Mouse (Mus musculus): ENCODE results near the gene Ribc1. TPM values are rescaled to one million over a fixed set of nuclear protein-coding genes. Genes with fewer than 3 reads are reported as not detected.

Ribc1 gene
- total RNA-seq (2015; ENCODE audit: low replicate concordance) (2.5 and 5.4 TPM in 2 replicates), total RNA-seq (2017; ENCODE audit: low replicate concordance) (0.68 and 1.4 TPM in 2 replicates)

DNA sequence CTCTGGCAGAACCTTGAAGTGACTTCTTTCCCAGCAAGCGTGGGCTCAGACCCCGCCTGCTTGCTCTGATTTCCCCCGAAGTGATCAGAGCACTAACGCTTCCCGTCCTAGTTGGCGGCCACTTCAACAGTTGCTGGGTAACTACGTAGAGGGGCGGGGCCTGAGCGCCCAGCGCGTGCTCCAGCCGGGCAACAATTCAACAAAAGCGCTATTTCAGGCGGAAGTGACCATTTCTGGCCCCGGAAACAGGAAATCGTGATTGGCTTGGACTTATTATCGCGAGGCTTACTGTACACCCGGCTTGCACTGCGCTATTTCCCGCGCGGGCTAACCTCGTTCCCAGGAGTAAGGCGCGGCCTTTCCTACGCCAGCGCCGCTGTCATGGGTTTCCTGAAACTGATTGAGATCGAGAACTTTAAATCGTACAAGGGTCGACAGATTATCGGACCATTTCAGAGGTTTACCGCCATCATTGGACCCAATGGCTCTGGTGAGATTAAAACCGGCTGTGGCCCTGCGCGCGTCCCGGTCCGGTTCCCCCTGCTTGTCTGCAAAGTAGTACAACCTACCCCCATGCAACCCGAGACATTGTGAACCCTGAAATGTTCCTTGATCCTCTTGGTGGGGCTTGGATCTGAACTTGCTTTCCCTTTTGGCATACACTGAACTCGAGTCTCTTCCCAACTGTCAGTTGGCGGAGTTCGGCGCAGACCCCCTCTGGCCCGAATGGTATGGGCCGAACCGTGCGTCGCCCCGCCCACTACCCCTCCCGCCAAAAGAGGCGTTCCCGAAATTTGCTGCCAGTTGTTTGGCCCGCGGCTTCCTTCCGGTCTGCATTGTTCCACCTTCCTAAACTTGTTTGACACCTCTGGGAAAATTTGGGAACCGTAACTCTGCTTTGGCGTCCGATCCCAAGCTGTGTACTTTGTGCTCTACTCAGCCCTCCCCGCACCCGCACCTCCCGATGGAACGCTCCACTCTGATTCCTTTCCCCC, at the start of gene Ribc1, which contains the start of gene Smc1a:
Ribc1 (minus strand) TSS at position 145 of the 995 bp plus-strand sequence.
Smc1a (plus strand) TSS at position 278 of the 995 bp plus-strand sequence.
- ATAC-seq (replicated peaks; ENCODE audit: low FRiP score, poor library complexity, severe bottlenecking), result peak; percentile 94

DNA sequence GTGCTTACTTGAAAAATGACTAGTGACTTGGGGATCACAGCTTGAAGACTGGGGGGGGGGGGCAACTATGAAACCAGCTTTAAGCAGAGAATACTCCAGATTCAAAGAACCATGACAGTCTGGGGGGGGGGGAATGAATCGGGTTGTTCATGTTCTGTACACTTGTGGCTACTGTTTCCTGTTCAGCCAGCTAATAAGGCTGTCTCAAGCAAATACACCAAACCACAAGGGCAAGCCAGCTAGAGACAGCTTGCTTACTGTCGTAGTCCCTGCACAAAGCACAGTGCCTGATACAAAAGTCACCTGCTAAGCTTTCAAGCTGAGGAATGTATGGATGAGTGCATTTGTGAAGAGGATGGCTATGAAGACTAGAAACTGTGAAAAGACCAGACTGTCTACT, 49.6 kb upstream of the Ribc1 start:
- no peak for ATAC-seq (replicated peaks; ENCODE audit: low FRiP score, poor library complexity, severe bottlenecking)

DNA sequence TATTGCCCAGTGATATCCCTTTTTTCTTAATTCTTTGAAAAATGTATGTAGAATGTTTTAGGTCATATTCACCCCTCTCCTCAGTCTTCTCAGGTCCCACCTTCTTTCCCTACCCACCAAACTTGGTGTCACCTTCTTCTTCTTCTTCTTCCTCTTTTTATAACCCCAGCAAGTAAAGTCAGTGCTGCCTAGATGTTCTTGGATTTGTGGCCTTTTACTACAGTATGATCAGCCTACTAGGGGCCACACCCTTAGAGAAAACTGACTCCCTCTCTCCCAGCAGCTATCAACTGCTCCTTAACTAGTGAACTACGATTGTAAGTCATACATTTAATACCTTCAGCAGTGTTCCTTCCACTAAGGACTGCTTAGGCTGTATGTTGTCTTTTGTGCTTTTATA, 38.0 kb upstream of the Ribc1 start:
- ATAC-seq (replicated peaks; ENCODE audit: low FRiP score, poor library complexity, severe bottlenecking), result no peak

DNA sequence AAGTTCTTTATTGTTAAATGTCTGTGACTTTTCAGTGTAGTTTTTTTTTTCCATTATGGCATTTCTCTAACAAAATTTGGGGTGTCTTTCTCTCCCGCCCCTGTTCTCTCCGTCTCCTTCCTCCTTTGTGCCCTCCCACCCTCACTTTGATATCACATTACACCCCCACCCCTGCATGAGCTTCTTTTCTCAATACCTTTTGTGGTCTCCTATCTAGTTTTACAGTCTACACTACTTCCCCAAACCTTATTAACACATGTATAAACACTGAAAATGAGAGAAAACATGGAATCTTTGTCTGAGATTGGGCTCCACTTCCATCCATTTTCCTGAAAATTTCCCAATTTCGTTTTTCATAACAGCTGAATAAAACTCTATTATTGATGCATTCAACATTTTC, 36.5 kb upstream of the Ribc1 start:
- ATAC-seq (replicated peaks; ENCODE audit: low FRiP score, poor library complexity, severe bottlenecking), result no peak

DNA sequence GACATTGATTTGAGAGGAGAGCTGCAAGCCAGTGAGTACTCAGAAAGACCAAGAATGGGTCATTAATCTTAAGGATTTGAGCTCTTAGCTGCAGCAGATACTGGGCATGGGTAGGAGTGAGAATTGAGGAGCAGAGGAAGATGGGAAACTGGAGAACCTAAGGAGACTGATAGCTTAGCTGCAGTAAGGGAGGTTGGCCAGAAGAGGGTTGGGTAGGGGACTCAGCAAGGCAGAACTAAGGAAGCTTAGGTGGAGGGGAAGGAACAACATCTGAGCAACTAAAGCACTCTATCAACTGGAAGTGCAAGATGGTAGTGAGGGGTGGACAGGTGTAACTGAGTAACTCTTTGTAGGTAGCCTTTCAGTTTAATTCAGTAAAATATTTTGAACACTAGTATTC, 31.1 kb upstream of the Ribc1 start:
- no peak for ATAC-seq (replicated peaks; ENCODE audit: low FRiP score, poor library complexity, severe bottlenecking)

DNA sequence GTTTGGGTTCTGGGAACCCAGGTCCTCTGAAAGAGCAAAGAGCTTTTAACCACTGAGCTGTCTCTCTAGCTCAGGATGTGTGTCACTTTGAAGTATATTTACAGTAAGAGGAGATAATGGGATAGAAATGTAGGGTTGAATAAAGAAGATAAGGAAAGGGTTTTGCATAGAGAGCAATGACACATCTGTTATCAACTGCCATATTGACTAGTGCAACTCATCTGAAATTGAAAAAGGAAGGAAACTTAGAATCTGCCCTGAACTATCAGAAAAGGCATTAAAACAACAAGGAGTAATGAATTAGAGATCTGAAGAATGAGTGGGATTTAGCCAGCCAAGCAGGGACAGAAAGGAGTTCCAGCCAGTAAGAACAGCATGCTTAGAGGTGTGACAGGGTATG, 23.8 kb upstream of the Ribc1 start:
- no peak for ATAC-seq (replicated peaks; ENCODE audit: low FRiP score, poor library complexity, severe bottlenecking)

DNA sequence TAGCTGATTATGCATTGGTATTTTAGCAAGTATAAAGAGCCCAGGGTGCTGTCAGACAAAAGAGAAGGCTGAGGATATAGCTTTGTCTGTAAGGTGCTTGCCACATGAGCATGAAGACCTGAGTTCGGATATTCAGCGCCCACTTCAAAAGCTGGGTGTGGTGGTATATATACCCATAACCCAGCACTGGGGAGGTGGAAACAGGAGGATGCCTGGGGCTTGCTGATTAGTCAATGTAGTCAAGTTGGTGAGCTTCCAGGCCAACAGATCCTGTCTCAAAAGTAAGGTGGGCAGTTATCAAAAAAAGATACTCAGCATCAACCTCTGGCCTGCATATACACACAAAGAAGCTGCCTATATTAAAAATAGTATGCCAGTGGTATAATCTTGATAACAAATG, 3.2 kb upstream of the Ribc1 start:
- ATAC-seq (replicated peaks; ENCODE audit: low FRiP score, poor library complexity, severe bottlenecking), result 0 out of 2 replicates have a peak, but pooled peaks have one; percentile 30

DNA sequence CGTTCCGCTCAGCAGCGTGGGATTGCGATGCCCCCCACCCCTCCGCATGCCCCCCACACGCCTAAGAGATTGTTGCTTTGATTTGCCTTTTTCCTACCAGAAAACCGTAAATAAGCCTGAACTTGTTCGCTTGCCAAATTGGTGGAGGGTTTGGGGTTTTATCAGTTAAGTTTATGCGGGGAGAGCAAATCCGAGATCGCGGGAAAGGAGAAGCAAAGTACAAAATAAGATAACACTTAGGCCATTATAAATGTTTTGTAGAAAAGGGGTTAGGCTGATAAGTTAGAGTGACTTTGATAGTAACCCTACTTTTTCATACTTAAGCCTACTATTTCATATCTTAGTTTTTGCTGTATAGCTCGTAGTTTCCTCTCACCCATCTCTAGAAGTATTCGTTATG, 1.1 kb upstream of the Ribc1 start:
- ATAC-seq (replicated peaks; ENCODE audit: low FRiP score, poor library complexity, severe bottlenecking), result no peak

DNA sequence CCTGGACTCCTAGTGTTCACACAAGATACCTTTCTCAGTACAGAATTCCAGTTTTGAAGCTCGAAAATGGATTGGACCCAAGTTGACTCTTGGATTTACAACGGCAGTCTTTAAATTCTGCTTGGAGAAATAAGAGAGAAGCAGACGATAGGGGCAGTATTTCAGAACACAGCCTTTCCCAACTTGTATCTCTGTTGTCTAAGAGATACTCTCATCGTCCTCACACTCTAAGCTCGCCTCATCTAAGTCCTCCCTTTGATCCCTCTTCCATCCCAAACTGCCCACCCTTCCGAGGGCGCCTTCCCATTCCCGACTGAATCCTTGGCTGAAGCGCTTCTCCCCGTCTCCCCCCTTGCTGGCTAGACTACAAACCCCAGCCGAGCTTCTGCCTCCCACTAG, 344 bp downstream of the Ribc1 start:
- ATAC-seq (replicated peaks; ENCODE audit: low FRiP score, poor library complexity, severe bottlenecking), result peak; percentile 26; the same call in 1 of the 2 replicates

DNA sequence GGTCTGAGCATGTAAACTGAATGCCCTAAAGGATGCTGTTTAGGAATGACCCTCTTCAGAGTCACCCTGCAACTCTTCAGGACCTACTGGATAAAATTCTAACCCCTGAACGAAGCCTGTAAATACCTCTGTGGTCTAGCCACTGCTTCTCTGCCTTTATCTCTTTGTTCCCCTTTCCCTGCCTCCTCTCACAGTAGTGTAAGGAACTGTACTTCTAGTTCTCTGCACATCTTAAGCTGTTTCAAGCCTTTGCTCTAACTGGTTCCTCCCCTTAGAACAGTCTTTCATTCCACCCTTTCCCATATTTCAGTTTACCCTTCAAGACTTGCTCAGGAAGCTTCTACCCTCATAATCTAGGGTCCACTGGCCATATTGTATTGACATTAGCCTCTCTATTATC, 8.2 kb downstream of the Ribc1 start:
- ATAC-seq (replicated peaks; ENCODE audit: low FRiP score, poor library complexity, severe bottlenecking), result no peak

DNA sequence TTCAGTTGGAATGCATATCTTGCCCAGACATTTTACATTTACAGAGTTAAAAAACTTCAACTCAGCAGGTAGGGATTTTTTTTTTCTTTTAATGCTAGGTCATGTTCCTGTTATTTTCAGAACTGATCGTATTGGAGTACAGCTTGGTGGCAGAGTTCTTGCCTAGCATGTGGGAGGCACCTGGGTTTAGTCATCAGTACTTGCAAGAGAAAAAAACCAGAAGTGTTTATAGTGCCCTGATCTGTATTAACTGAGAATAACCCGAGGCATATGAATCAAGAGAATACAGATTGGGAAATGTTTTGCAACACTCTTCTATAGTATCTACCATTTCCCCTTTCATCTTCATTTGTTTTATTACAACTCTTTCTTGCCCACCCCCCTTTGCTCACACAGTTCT, 13.2 kb downstream of the Ribc1 start:
- ATAC-seq (replicated peaks; ENCODE audit: low FRiP score, poor library complexity, severe bottlenecking), result no peak

DNA sequence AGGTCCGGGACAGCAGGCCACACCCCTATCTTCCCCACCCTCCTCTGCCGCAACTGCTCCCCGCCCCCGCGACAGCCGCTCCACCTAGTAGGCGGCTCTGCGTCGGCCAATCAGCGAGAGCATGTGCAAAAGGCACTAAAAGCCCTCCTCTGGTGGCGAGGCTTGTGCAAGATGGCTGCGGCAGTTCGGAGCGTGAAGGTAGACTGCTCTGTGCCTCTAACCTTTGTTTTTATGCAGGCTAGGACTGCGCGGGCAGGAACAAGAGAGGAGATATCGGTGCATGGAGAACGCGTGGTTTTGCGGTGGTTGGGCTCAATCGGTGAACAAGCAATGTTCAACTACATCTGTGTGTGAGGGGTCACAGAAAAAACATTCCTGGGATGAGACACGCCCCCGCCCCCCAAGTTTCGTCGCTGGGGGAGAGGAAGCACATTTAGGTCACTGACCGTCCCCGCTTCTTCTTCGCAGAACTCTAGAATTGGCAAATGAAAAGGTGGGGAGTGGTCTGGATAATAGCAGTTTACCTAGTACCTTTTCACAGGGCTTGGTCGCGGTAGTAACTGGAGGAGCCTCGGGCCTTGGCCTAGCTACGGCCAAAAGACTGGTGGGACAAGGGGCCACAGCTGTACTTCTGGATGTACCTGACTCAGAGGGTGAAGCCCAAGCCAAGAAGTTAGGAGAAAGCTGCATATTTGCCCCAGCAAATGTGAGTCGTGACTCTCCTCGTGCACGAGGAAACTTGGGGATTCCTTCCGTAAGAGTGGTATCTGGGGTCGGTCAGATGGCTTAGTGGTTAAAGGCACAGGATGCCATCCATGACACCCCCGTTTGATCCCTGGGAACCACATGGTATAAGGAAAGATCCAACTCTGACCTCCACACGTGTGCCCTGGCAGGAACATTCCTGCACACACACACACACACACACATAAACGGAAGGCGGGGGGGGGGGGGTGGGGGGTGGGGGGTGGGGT, 14.1 kb downstream of the Ribc1 start, which contains the start of gene Hsd17b10:
Hsd17b10 (plus strand) TSS at position 109 of the 974 bp plus-strand sequence.
- ATAC-seq (replicated peaks; ENCODE audit: low FRiP score, poor library complexity, severe bottlenecking), result peak; percentile 100

DNA sequence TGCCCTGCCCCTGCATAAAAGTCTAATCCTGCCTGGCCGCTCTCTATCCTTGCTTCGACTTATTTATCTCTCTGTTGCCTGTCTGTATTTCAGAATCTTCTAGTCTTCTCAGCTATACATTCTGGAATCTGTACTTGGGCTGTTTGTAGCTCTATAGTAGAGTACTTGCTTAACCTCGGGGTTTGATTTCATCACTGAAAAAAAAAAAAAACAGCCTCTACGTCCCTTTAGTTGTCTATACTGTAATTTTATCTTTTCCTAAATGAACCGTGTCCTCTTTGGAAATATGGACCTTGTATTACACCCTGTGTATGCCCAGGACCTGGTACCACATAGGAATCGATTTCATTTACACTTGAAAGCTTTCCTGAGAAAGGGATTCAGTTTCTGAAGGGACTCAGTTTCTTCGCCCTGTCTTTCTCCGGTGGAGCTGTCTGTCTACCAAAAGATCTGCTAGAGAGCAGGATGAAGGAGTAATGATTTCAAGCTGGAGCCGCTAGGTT, 14.9 kb downstream of the Ribc1 start:
- 0 out of 2 replicates have a peak, but pooled peaks have one; percentile 13 for ATAC-seq (replicated peaks; ENCODE audit: low FRiP score, poor library complexity, severe bottlenecking)

DNA sequence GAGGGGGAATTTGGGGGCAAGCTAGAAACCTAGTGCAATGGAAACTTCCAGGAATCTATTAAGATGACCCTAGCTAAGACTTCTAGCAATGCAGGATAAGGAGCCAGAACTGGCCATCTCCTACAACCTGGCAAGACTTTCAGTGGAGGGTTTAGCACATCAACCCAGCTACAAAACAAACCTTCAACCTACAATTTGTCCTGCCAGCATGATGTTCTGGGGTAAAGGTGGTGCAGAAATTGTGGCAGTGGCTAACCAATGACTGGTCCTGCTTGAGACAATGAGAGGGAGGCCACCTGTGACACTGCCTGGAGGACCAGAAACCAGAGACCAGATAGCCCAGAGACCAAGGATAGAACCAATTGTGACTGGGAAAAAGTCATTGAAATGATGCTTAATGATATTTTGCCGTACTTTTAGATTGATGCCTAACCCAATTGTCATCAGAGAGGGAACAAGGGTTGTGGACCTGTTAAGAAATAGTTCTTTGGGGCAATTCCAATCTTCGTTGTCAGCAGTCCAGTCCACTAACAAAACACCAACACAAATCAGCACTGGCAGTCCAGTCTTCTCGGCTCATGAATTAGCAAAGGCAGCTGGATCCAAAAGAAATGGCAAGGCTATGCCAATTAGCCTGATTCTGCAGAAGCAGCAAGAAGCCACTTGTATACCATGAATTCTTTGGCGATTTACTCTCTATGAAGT, 16.9 kb downstream of the Ribc1 start:
- ATAC-seq (replicated peaks; ENCODE audit: low FRiP score, poor library complexity, severe bottlenecking), result no peak

Other genes with a start within 250 kb of the Ribc1 start
- 89.0 and 101 TPM in 2 replicates for gene Huwe1, start 215.5 kb downstream of the Ribc1 start, total RNA-seq (2015; ENCODE audit: low replicate concordance)
- 95.2 and 165 TPM in 2 replicates for gene Huwe1, start 215.5 kb downstream of the Ribc1 start, total RNA-seq (2017; ENCODE audit: low replicate concordance)
- gene Hsd17b10, start 14.4 kb downstream of the Ribc1 start, total RNA-seq (2015; ENCODE audit: low replicate concordance), result 35.6 and 47.2 TPM in 2 replicates
- 26.8 and 31.2 TPM in 2 replicates for gene Hsd17b10, start 14.4 kb downstream of the Ribc1 start, total RNA-seq (2017; ENCODE audit: low replicate concordance)
- gene Smc1a, start 133 bp upstream of the Ribc1 start, total RNA-seq (2015; ENCODE audit: low replicate concordance), result 172 TPM in 2 replicates
- gene Smc1a, start 133 bp upstream of the Ribc1 start, total RNA-seq (2017; ENCODE audit: low replicate concordance), result 304 and 351 TPM in 2 replicates
- gene Iqsec2, start 128.0 kb upstream of the Ribc1 start, total RNA-seq (2015; ENCODE audit: low replicate concordance), result 2.1 TPM in 1 of 2 replicates, not detected in the other
- gene Iqsec2, start 128.0 kb upstream of the Ribc1 start, total RNA-seq (2017; ENCODE audit: low replicate concordance), result under 0.01 TPM in 1 of 2 replicates, not detected in the other
- gene Kdm5c, start 216.7 kb upstream of the Ribc1 start, total RNA-seq (2015; ENCODE audit: low replicate concordance), result 32.3 and 35.7 TPM in 2 replicates
- 51.4 and 66.9 TPM in 2 replicates for gene Kdm5c, start 216.7 kb upstream of the Ribc1 start, total RNA-seq (2017; ENCODE audit: low replicate concordance)